Mouse (Mus musculus) cortical plate, adult 2 months (tissue): ENCODE results near the gene Mrps6.

Experiments used
- CTCF ChIP-seq: fragments of 200-500 bp; IDR thresholded peaks from 2 replicates; pipeline ENCODE4 v1.5.1; 2011; ENCODE audit warnings: mild to moderate bottlenecking, control low read depth, low read length; ENCODE audit not compliant: insufficient read depth; ENCODE audit errors: extremely low read depth
- POLR2A ChIP-seq: fragments of 200-500 bp; IDR thresholded peaks from 2 replicates; pipeline ENCODE4 v1.6.1; 2011; ENCODE audit warnings: mild to moderate bottlenecking, low read length, control low read depth; ENCODE audit not compliant: insufficient read depth; ENCODE audit errors: extremely low read depth

GRCm38 (mm10) chr16:92022494-92023283 is 35.4 kb upstream of the Mrps6 start:
- TF ChIP-seq CTCF (no peak), POLR2A (no peak)
